ENCODE assay signal across 9 mouse cellular contexts in the genomic region with DNA sequence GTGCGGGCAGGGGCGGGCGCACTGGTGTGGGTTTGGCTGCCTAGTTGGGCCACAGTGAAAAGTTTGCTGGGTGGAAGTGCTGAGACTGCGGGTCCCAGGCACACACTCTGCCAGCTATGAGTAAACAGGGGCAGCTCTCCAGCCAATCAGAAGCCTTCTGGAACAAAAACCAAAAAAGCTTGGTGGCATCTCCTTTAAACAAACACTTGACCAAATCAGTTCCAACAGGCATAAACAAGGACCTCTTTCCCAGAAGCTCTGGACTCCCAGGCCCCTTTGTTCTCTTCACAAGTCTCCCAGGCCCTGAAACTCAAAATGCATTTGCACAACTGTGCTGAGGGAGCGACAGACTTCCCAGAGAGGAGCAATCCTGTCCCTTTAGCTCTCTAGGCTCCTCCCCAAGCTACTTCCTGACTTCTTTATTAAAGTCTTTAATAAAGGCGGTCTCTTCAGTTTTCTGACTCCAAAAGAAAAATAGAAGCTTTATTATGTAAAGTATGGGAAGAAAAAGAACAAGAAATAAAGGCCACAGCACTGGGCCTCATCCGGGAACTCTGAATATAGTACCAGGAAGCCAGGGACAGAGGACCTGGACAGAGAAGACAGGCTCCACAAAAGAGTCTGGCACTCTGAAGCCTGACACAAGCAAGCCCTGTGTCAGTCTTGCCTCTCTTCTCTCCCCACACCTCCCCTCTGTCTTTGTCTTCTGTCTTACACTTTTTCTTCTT.
A peak's percentile ranks its signal among the peaks of the same experiment; 100 is the strongest.
DNase-seq lines count a peak whose midpoint lies in the region; ATAC-seq lines count a peak whose summit lies in the region.
"Had no signal": no experiment of that assay in that cellular context is flagged by ENCODE, and none has a peak within 500 bp of the region (broad histone marks: within the 10 kb centered on the region; RNA-seq: fewer than 3 reads in every experiment).

No protein-coding gene starts in this region.

- 0 out of 2 replicates have a peak overlapping the region, but pooled peaks have one; percentile 29 for H3K9ac ChIP-seq in heart, embryonic 11.5 days (ENCODE audit: low read depth, low read length)
- no peak overlapping the region for H3K9ac ChIP-seq in hindbrain, embryonic 12.5 days
- H3K9ac ChIP-seq in midbrain, embryonic 11.5 days (ENCODE audit: low read length) = peak overlapping the region; percentile 22

- H3K36me3 ChIP-seq in heart, embryonic 11.5 days (ENCODE audit: control insufficient read depth, insufficient read depth, low read length) = no peaks in the 10 kb centered on the region
- H3K36me3 ChIP-seq in hindbrain, embryonic 12.5 days = peaks cover 7% of the 10 kb centered on the region
- no peaks in the 10 kb centered on the region for H3K36me3 ChIP-seq in midbrain, embryonic 11.5 days (ENCODE audit: control insufficient read depth, insufficient read depth, low read length)

- no peak for DNase-seq in heart, postnatal 14 days
- peak; percentile 86 for DNase-seq in adipocyte (ENCODE audit: low spot score)
- peak; percentile 87 for DNase-seq in midbrain, embryonic 11.5 days (ENCODE audit: low spot score, missing footprints)
- DNase-seq in ovary, postnatal 36 days (ENCODE audit: low spot score) = no peak
- no peak for DNase-seq in frontal cortex, postnatal 36 days (ENCODE audit: low spot score in 2 of 2)
- no peak for DNase-seq in adrenal gland, adult 18-20 months (ENCODE audit: low spot score in 2 of 2)
- DNase-seq: thymus, adult 2 months had no signal

- no peaks in the 10 kb centered on the region for H3K9me3 ChIP-seq in heart, embryonic 11.5 days (replicated peaks; ENCODE audit: control insufficient read depth, low read length)
- H3K9me3 ChIP-seq in hindbrain, embryonic 12.5 days (replicated peaks) = no peaks in the 10 kb centered on the region
- no peaks in the 10 kb centered on the region for H3K9me3 ChIP-seq in midbrain, embryonic 11.5 days (ENCODE audit: control insufficient read depth, low read length)

- peaks cover 14% of the 10 kb centered on the region for H3K4me1 ChIP-seq in heart, embryonic 11.5 days (ENCODE audit: control insufficient read depth, insufficient read depth, low read length)
- peaks cover 72% of the 10 kb centered on the region for H3K4me1 ChIP-seq in hindbrain, embryonic 12.5 days
- peaks cover 44% of the 10 kb centered on the region for H3K4me1 ChIP-seq in midbrain, embryonic 11.5 days (ENCODE audit: control insufficient read depth, insufficient read depth, low read length)

- intact Hi-C loops in heart, postnatal 14 days (cut with DNase I) = loop anchor here (2.0 kb wide), 1 partner anchor 14 kb away; no protein-coding TSS in a partner anchor

- H3K27ac ChIP-seq in heart, embryonic 11.5 days (ENCODE audit: low read depth, low read length) = no peak overlapping the region
- H3K27ac ChIP-seq in hindbrain, embryonic 12.5 days = peak overlapping the region; percentile 83
- H3K27ac ChIP-seq in midbrain, embryonic 11.5 days (ENCODE audit: low read depth, low read length) = peak overlapping the region; percentile 80

- no peak overlapping the region for H3K4me3 ChIP-seq in heart, embryonic 11.5 days (ENCODE audit: low read depth, low read length)
- H3K4me3 ChIP-seq in hindbrain, embryonic 12.5 days = no peak overlapping the region
- H3K4me3 ChIP-seq in midbrain, embryonic 11.5 days (ENCODE audit: low read depth, low read length) = no peak overlapping the region

- WGBS in heart, embryonic 11.5 days (ENCODE audit: insufficient replicate concordance) = 67% methylated on average over 7 of the region's 7 CpGs
- WGBS in hindbrain, embryonic 12.5 days = 43% methylated on average over 7 of the region's 7 CpGs
- 46% methylated on average over 7 of the region's 7 CpGs for WGBS in midbrain, embryonic 11.5 days

- no peak overlapping the region for H3K4me2 ChIP-seq in heart, embryonic 11.5 days
- H3K4me2 ChIP-seq in hindbrain, embryonic 12.5 days (replicated peaks) = no peak overlapping the region
- no peak overlapping the region for H3K4me2 ChIP-seq in midbrain, embryonic 11.5 days

- H3K27me3 ChIP-seq in heart, embryonic 11.5 days (ENCODE audit: control insufficient read depth, insufficient read depth, low read length) = no peaks in the 10 kb centered on the region
- no peaks in the 10 kb centered on the region for H3K27me3 ChIP-seq in hindbrain, embryonic 12.5 days
- H3K27me3 ChIP-seq in midbrain, embryonic 11.5 days (ENCODE audit: control insufficient read depth, insufficient read depth, low read length) = no peaks in the 10 kb centered on the region

- no peak for ATAC-seq in heart, embryonic 11.5 days (replicated peaks; ENCODE audit: insufficient number of reproducible peaks, low FRiP score, low TSS enrichment)
- peak; percentile 89 for ATAC-seq in hindbrain, embryonic 12.5 days (ENCODE audit: low FRiP score)
- peak; percentile 87 for ATAC-seq in midbrain, embryonic 11.5 days (ENCODE audit: low FRiP score)

Comparison
In these comparisons a context has a peak if more than half of its experiments do, and no peak if none do; other contexts are left out.
1. DNase-seq: peak in adipocyte (single experiment) and midbrain, embryonic 11.5 days (single experiment); none in heart, postnatal 14 days (0 of 2), ovary, postnatal 36 days (single experiment), frontal cortex, postnatal 36 days (0 of 2) and adrenal gland, adult 18-20 months (0 of 2).